Mouse (Mus musculus): Measurements from ENCODE around the gene Sema4c. TPM values are rescaled to one million over a fixed set of nuclear protein-coding genes. Genes with fewer than 3 reads are reported as not detected.
"Not testable (repeated sequence)": the region's sequence is repeated elsewhere in the genome, so short reads cannot be mapped to it uniquely, and the experiment has no call there.

Sema4c gene
- total and polyA plus RNA-seq, 3 experiments: 0.70 to 3.4 (median 1.5) TPM

DNA sequence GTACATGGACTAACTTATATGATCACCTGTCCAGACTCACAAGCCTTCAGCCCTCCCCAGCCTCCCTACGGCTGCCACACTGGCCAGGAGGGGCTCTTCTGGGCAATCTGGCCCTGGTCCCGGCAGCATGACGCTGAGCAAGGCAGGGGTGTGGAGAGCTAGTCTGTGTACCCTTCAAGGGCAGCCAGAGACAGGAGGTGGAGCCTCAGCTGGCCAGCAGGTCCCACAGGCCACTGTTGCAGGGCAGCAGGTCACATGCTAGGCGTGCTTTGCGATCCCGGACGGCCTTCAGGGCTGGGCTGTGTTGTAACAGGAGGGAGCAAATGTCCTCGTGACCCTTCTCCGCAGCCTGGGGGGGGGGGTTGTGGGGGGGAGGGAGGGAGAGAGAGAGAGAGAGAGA lies 19.0 kb downstream of the Sema4c start, which contains the start of gene Gm42417:
TSS of gene Gm42417 (minus strand) at position 244 of the 400 bp plus-strand sequence.
- no peak within 1 kb of the TSS for H3K27ac ChIP-seq (ENCODE audit: insufficient read depth, low read depth)
- no peaks in the 10 kb centered on the region for H3K4me1 ChIP-seq (ENCODE audit: control insufficient read depth in 1 of 2, insufficient read depth in 2 of 2)
- no peak within 1 kb of the TSS for H3K4me3 ChIP-seq (replicated peaks in 1 of 3; ENCODE audit: low read depth in 2 of 3, low read length in 2 of 3, poor library complexity in 1 of 3)
- H3K36me3 ChIP-seq (replicated peaks in 1 of 2; ENCODE audit: control insufficient read depth in 1 of 2, insufficient read depth in 1 of 2, low read length in 1 of 2): peaks cover 50 to 89% of the 10 kb centered on the region in 2 experiments
- H3K27me3 ChIP-seq (replicated peaks): no peaks in the 10 kb centered on the region
- H3K9me3 ChIP-seq (replicated peaks; ENCODE audit: low read length): no peaks in the 10 kb centered on the region
- dilution Hi-C loops (cut with MboI; ENCODE audit: extremely low pct_ligation_motif_present, extremely low pct_unique_long_range_greater_than_20kb, low sequenced_read_pairs): no loop called here
- in situ Hi-C loops (cut with MboI; ENCODE audit: low pct_ligation_motif_present, low pct_unique_long_range_greater_than_20kb, low sequenced_read_pairs): no loop called here
- TF ChIP-seq KAT2A (IDR thresholded peaks at IDR 0.05; ENCODE audit: insufficient replicate concordance, low read length): no peak
- TF ChIP-seq E2F4 (IDR thresholded peaks at IDR 0.05; ENCODE audit: insufficient replicate concordance, low read depth, low read length): no peak
- TF ChIP-seq ZKSCAN1 (IDR thresholded peaks at IDR 0.05; ENCODE audit: borderline replicate concordance, low read depth, low read length): no peak
- TF ChIP-seq USF2 (conservative IDR thresholded peaks at IDR 0.05; ENCODE audit: low read depth, low read length): no peak
- TF ChIP-seq JUN (IDR thresholded peaks at IDR 0.05; ENCODE audit: insufficient read depth, low read depth, low read length): no peak
- no peak for TF ChIP-seq ELF1 (IDR thresholded peaks at IDR 0.05; ENCODE audit: low read depth, low read length)
- no peak within 1 kb of the TSS for H3K9ac ChIP-seq (ENCODE audit: insufficient read depth, low read depth)
- H3K4me2 ChIP-seq (ENCODE audit: insufficient read depth, low read depth, poor library complexity, severe bottlenecking): no peak within 1 kb of the TSS
- no peaks in the 10 kb centered on the region for H3K79me2 ChIP-seq (replicated peaks; ENCODE audit: control insufficient read depth, extremely low read depth, insufficient read depth, poor library complexity, severe bottlenecking)
- DNase-seq (ENCODE audit: extremely low read depth): no peak

DNA sequence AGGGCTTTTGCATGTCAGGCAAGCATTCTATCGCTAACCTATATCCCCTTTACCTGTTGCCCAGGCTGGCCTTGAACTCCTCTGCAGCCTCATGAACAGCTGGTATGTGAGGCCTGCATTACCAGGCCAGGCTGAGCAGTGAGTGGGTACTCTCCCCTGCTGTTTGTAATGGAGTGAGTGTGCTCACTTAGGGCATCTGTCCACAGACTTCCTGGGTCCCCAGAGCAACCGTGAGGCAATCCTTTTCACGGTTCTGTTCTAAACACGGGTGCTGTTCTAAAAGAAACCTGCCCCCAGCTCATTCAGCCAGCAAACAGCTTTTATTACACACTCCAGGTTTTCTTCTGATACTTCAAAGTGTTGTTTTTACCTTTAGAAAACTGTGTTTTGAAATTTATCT lies 19.4 kb downstream of the Sema4c start:
- H3K4me2 ChIP-seq (ENCODE audit: insufficient read depth, low read depth, poor library complexity, severe bottlenecking): no peak overlapping the region
- H3K9me3 ChIP-seq (replicated peaks; ENCODE audit: low read length): no peaks in the 10 kb centered on the region
- no peak overlapping the region for H3K9ac ChIP-seq (ENCODE audit: insufficient read depth, low read depth)
- dilution Hi-C loops (cut with MboI; ENCODE audit: extremely low pct_ligation_motif_present, extremely low pct_unique_long_range_greater_than_20kb, low sequenced_read_pairs): no loop called here
- no peaks in the 10 kb centered on the region for H3K79me2 ChIP-seq (replicated peaks; ENCODE audit: control insufficient read depth, extremely low read depth, insufficient read depth, poor library complexity, severe bottlenecking)
- H3K27ac ChIP-seq (ENCODE audit: insufficient read depth, low read depth): no peak overlapping the region
- peaks cover 51 to 89% of the 10 kb centered on the region in 2 experiments for H3K36me3 ChIP-seq (replicated peaks in 1 of 2; ENCODE audit: control insufficient read depth in 1 of 2, insufficient read depth in 1 of 2, low read length in 1 of 2)
- in situ Hi-C loops (cut with MboI; ENCODE audit: low pct_ligation_motif_present, low pct_unique_long_range_greater_than_20kb, low sequenced_read_pairs): no loop called here
- no peak overlapping the region for H3K4me3 ChIP-seq (replicated peaks in 1 of 3; ENCODE audit: low read depth in 2 of 3, low read length in 2 of 3, poor library complexity in 1 of 3)
- no peaks in the 10 kb centered on the region for H3K27me3 ChIP-seq (replicated peaks)
- no peak for DNase-seq (ENCODE audit: extremely low read depth)
- no peaks in the 10 kb centered on the region for H3K4me1 ChIP-seq (ENCODE audit: control insufficient read depth in 1 of 2, insufficient read depth in 2 of 2)
- TF ChIP-seq USF1 (IDR thresholded peaks at IDR 0.05; ENCODE audit: low read depth, low read length) (no peak), CHD2 (IDR thresholded peaks at IDR 0.05; ENCODE audit: low read length) (no peak), POLR2A (IDR thresholded peaks at IDR 0.05; ENCODE audit: low read depth, low read length) (no peak), UBTF (IDR thresholded peaks at IDR 0.05; ENCODE audit: low read depth, low read length) (no peak), CHD1 (IDR thresholded peaks at IDR 0.05; ENCODE audit: low read depth, low read length) (no peak), CTCF (conservative IDR thresholded peaks at IDR 0.05 in 1 of 2, IDR thresholded peaks at IDR 0.05 in 1 of 2; ENCODE audit: low read depth in 2 of 2, low read length in 2 of 2) (no peak), JUND (conservative IDR thresholded peaks at IDR 0.05; ENCODE audit: low read depth, low read length) (no peak), NELFE (IDR thresholded peaks at IDR 0.05; ENCODE audit: low read depth, low read length) (no peak), ELF1 (IDR thresholded peaks at IDR 0.05; ENCODE audit: low read depth, low read length) (no peak), IRF4 (IDR thresholded peaks at IDR 0.05; ENCODE audit: low read depth, low read length) (no peak), ZC3H11A (IDR thresholded peaks at IDR 0.05; ENCODE audit: low read depth, low read length) (no peak), RAD21 (IDR thresholded peaks at IDR 0.05; ENCODE audit: low read depth, low read length) (no peak)

DNA sequence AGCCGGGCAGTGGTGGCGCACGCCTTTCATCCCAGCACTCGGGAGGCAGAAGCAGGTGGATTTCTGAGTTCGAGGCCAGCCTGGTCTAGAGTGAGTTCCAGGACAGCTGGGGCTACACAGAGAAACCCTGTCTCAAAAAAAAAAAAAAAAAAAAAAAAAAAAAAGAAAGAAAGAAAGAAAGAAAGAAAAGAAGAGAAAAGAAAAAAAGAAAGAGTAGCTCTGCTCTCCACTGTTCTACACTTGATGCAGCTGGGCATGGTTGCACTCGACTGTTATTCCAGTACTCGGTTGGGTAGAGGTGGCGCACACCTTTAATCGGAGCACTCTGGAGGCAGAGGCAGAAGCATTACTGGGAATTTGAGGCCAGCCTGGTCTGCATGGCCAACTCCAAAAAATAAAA lies 21.4 kb downstream of the Sema4c start, which contains the start of gene Ankrd23:
TSS of gene Ankrd23 (minus strand) at position 101 of the 400 bp plus-strand sequence.
- H3K27me3 ChIP-seq (replicated peaks); H3K27ac ChIP-seq (ENCODE audit: insufficient read depth, low read depth); H3K4me3 ChIP-seq (replicated peaks in 1 of 3; ENCODE audit: low read depth in 2 of 3, low read length in 2 of 3, poor library complexity in 1 of 3); dilution Hi-C loops (cut with MboI; ENCODE audit: extremely low pct_ligation_motif_present, extremely low pct_unique_long_range_greater_than_20kb, low sequenced_read_pairs); H3K4me1 ChIP-seq (ENCODE audit: control insufficient read depth in 1 of 2, insufficient read depth in 2 of 2); H3K9me3 ChIP-seq (replicated peaks; ENCODE audit: low read length); H3K4me2 ChIP-seq (ENCODE audit: insufficient read depth, low read depth, poor library complexity, severe bottlenecking); H3K79me2 ChIP-seq (replicated peaks; ENCODE audit: control insufficient read depth, extremely low read depth, insufficient read depth, poor library complexity, severe bottlenecking); DNase-seq (ENCODE audit: extremely low read depth); H3K9ac ChIP-seq (ENCODE audit: insufficient read depth, low read depth); in situ Hi-C loops (cut with MboI; ENCODE audit: low pct_ligation_motif_present, low pct_unique_long_range_greater_than_20kb, low sequenced_read_pairs): not testable (repeated sequence)
- H3K36me3 ChIP-seq (replicated peaks in 1 of 2; ENCODE audit: control insufficient read depth in 1 of 2, insufficient read depth in 1 of 2, low read length in 1 of 2): peaks cover 51 to 87% of the 10 kb centered on the region in 2 experiments

Measured in CH12.LX (cell line).